Mouse (Mus musculus): Measurements from ENCODE around the gene Tdrd6. TPM values are rescaled to one million over a fixed set of nuclear protein-coding genes. Genes with fewer than 3 reads are reported as not detected.

Gene Tdrd6
- polyA plus RNA-seq, 1 experiment from 2014 or later, result 0.04 TPM

DNA sequence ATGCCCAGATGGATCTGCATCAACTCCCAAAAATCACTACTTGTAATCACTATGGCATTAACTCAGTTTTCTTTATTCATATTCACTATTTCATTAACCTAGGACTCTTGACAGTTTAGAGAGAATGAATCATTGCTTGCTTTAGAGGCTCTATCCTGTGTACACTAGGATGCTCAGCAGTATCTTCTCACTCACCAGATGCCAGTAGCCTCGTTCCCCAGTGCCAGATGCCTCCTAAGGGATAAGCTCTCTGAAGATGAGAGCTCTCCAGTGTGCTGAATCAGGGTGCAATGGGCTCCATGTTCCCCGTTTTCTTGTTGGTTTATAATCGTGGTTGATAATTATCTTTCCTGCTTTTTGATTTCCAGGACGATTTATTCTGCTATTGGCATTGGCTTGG is 31.4 kb downstream of the Tdrd6 start:
- no peak for ATAC-seq (ENCODE audit: low FRiP score)
- Histone ChIP-seq H3K4me2 (no peak overlapping the region), H3K4me3 (replicated peaks) (no peak overlapping the region), H3K9ac (no peak overlapping the region), H3K36me3 (replicated peaks) (no peaks in the 10 kb centered on the region), H3K9me3 (0 out of 2 replicates have a peak, but pooled peaks cover 6% of the 10 kb centered on the region), H3K4me1 (no peaks in the 10 kb centered on the region), H3K27me3 (no peaks in the 10 kb centered on the region), H3K27ac (no peak overlapping the region)
- WGBS, result 66% methylated on average over 4 of the region's 4 CpGs

DNA sequence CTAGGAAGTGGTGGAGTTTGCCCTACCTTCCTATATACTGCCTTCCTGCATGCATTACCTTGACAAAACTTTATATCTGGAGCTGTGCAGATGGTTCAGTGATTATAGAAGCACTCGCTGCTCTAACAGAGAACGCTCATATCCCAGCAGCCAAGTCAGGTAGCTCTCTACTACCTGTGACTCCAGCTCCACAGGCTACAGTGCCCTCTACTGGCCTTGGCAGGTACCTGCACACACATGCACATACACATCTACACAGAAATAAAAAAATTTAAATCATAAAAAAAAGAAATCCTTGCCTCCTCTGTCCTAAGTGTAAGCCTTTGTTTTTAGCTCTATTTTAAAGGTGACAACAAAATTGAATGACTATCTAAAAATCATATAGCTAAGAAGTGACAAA is 32.4 kb downstream of the Tdrd6 start:
- ATAC-seq (ENCODE audit: low FRiP score), result no peak
- no peak overlapping the region for H3K4me2 ChIP-seq
- no peaks in the 10 kb centered on the region for H3K36me3 ChIP-seq (replicated peaks)
- H3K4me1 ChIP-seq, result no peaks in the 10 kb centered on the region
- 0 out of 2 replicates have a peak, but pooled peaks cover 6% of the 10 kb centered on the region for H3K9me3 ChIP-seq
- no peak overlapping the region for H3K27ac ChIP-seq
- no peak overlapping the region for H3K4me3 ChIP-seq (replicated peaks)
- no peaks in the 10 kb centered on the region for H3K27me3 ChIP-seq
- H3K9ac ChIP-seq, result no peak overlapping the region
- 96% methylated on average over 2 of the region's 2 CpGs for WGBS

DNA sequence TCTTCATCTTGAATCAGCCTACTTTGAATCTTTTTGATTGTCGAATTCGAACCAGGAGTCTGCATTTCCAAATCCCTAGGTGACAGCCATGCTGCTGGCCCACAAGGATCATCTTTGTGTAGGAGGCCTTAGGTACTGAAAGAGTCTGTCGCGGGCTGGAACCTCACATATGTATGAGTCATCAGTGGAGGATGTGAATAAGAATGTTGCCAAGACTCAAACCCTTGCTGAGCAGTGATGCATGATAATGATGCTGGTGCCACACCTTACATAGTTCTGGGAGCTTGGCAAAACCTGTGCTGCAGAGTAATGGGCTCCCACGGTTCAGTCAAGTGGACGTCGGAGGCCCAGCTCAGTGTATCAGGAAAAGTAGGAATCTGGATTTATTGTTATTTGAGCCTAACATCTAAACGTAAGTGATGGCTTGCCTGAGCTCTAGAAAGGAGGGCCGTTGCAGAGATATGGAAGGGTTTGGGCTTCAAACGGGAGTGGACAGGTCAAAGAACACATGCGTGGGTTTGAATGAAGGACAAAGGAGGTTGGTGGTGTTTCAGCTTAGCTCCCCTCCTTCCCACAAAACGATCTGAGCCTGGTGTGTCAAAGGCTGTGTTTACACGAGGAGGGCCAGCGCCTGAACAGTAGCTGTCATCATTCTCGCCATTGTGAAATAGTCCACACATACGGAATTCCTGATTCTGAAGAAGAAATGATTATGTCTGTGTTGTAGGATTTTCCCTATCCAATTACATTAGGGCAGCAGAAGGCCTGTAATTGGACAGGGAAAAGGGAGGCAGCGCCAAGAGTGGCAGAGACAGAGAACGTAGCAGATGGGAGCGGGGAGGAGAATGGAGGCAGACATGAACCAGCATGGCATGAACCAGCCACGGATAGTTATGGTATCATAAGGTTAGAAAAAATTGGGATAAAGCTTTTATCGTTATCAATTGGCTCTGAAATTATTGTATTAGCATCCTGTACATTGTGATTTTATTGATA is 37.5 kb downstream of the Tdrd6 start:
- no peaks in the 10 kb centered on the region for H3K36me3 ChIP-seq (replicated peaks)
- no peaks in the 10 kb centered on the region for H3K4me1 ChIP-seq
- no peaks in the 10 kb centered on the region for H3K27me3 ChIP-seq
- H3K9ac ChIP-seq, result no peak overlapping the region
- 0 out of 2 replicates have a peak, but pooled peaks cover 4% of the 10 kb centered on the region for H3K9me3 ChIP-seq
- H3K27ac ChIP-seq, result no peak overlapping the region
- no peak overlapping the region for H3K4me3 ChIP-seq (replicated peaks)
- no peak overlapping the region for H3K4me2 ChIP-seq
- 89% methylated on average over 21 of the region's 21 CpGs for WGBS
- ATAC-seq (ENCODE audit: low FRiP score), result no peak

DNA sequence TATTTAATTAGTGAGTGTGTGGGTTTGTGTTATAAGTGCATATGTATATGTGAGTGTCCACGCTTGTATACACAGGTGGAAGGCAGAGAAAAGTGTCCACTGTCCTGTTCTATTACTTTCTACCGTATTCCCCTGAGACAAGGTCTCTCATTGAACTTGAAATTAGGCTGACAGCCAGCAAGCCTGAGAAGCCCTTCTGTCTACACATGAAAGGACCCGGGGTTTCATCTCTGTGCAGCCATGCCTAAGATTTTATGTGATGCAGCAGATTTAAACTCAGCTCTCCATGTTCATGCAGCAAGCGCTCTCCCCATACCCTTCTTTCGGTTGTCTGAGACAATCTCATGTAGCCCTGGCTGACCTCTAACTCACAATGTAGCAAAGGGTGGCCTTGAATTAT is 39.6 kb downstream of the Tdrd6 start:
- Histone ChIP-seq H3K4me2 (no peak overlapping the region), H3K4me3 (replicated peaks) (no peak overlapping the region), H3K36me3 (replicated peaks) (no peaks in the 10 kb centered on the region), H3K27me3 (no peaks in the 10 kb centered on the region), H3K9me3 (no peaks in the 10 kb centered on the region), H3K9ac (no peak overlapping the region), H3K4me1 (no peaks in the 10 kb centered on the region), H3K27ac (no peak overlapping the region)
- 84% methylated on average over 5 of the region's 5 CpGs for WGBS
- ATAC-seq (ENCODE audit: low FRiP score), result no peak

DNA sequence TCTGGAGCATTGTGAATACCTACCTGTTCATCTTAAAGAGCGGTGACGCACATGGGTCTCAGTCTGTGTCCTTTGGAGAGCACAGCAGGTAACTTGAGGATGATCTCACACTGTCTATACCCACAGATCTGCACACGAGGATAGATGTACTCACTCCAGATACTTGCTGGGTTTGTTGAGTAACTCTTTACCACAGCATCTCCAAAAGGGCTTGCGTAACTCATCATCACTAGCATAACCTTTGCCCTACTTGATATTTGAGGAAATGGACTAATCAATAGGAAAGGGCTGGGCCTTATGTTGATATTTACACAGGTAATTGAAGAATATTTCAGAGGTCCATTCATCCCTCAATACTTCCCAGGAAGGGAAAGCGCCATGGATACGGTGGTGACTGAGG is 40.3 kb downstream of the Tdrd6 start:
- WGBS, result 92% methylated on average over 6 of the region's 6 CpGs

DNA sequence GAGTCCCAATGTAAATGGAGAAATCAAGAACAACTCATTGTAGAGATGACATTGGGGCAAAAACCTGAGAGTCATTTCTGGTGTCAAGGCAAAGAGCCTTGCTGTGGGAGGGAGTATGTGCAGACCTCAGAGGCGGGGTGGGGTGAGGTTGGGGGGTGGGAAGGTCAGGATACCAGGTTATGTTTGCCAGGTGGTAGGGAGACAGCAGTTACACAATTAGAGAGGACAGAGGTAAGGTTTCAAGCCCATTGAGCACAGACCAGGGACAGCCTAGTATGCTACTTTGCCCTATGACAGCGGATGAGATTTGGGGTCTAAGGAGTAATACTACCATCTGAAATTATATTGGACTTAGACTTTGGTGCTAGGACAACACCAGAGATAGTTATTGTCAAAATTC is 42.8 kb downstream of the Tdrd6 start:
- 82% methylated on average over 2 of the region's 2 CpGs for WGBS

More for the DNA sequence above, 40.3 kb downstream of the Tdrd6 start:
- no peak overlapping the region for H3K4me2 ChIP-seq
- no peak for ATAC-seq (ENCODE audit: low FRiP score)
- no peaks in the 10 kb centered on the region for H3K36me3 ChIP-seq (replicated peaks)
- no peak overlapping the region for H3K27ac ChIP-seq
- no peak overlapping the region for H3K9ac ChIP-seq
- no peaks in the 10 kb centered on the region for H3K9me3 ChIP-seq
- H3K4me1 ChIP-seq, result no peaks in the 10 kb centered on the region
- H3K4me3 ChIP-seq (replicated peaks), result no peak overlapping the region
- H3K27me3 ChIP-seq, result no peaks in the 10 kb centered on the region

DNA sequence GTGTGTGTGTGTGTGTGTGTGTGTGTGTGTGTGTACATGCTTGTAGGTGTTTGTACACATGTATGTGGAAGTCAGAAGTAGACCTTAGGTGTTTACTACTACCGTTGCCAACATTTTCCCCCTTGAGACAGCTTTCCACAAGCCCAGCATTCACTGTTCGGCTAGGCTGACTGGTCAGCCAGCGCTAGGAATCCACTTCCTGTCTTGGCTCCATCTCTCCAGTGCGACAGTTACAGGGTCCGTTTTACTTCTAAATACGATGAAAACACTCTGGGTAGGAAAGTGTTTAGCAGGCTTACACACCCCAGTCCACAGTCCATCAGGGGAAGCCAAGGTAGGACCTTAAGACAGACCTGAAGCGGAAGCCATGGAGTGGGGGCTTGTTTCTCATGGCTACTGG is 45.3 kb downstream of the Tdrd6 start:
- Histone ChIP-seq H3K4me2 (no peak overlapping the region), H3K27ac (no peak overlapping the region), H3K9me3 (no peaks in the 10 kb centered on the region), H3K4me3 (replicated peaks) (no peak overlapping the region), H3K9ac (no peak overlapping the region), H3K4me1 (peaks cover 12% of the 10 kb centered on the region), H3K27me3 (no peaks in the 10 kb centered on the region), H3K36me3 (replicated peaks) (no peaks in the 10 kb centered on the region)
- no peak for ATAC-seq (ENCODE audit: low FRiP score)
- WGBS, result 92% methylated on average over 7 of the region's 7 CpGs

More for the DNA sequence above, 42.8 kb downstream of the Tdrd6 start:
- Histone ChIP-seq H3K4me2 (no peak overlapping the region), H3K9ac (no peak overlapping the region), H3K27me3 (no peaks in the 10 kb centered on the region), H3K4me3 (replicated peaks) (no peak overlapping the region), H3K36me3 (replicated peaks) (no peaks in the 10 kb centered on the region), H3K27ac (no peak overlapping the region), H3K9me3 (no peaks in the 10 kb centered on the region), H3K4me1 (no peaks in the 10 kb centered on the region)
- no peak for ATAC-seq (ENCODE audit: low FRiP score)

DNA sequence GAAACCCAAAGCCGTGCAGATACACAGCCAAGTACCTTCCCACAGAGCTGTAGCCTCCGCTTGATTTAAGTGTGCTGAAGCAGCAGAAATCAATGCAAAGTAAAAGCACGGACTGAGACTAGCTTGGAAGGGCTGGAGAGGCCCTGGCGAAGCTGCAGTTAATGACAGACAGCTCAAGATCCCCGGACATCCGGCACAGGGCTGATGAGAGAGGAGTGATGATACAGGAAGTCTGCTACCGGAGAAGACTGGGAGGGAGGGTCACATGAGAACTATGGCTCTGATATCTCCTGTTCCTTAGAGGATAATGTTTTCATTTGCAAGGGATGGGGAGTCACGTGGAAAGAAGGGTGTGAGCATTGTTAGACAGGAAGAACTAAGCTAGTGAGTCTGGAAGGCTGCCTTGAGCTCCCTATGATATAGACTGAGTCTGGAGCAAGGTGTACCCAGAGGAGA is 49.1 kb downstream of the Tdrd6 start:
- no peak overlapping the region for H3K9ac ChIP-seq
- H3K4me1 ChIP-seq, result peaks cover 12% of the 10 kb centered on the region
- H3K4me2 ChIP-seq, result no peak overlapping the region
- H3K27ac ChIP-seq, result 0 out of 2 replicates have a peak overlapping the region, but pooled peaks have one; percentile 31
- H3K4me3 ChIP-seq (replicated peaks), result no peak overlapping the region
- no peaks in the 10 kb centered on the region for H3K36me3 ChIP-seq (replicated peaks)
- H3K9me3 ChIP-seq, result no peaks in the 10 kb centered on the region
- 32% methylated on average over 8 of the region's 8 CpGs for WGBS
- ATAC-seq (ENCODE audit: low FRiP score), result peak; percentile 63
- no peaks in the 10 kb centered on the region for H3K27me3 ChIP-seq

DNA sequence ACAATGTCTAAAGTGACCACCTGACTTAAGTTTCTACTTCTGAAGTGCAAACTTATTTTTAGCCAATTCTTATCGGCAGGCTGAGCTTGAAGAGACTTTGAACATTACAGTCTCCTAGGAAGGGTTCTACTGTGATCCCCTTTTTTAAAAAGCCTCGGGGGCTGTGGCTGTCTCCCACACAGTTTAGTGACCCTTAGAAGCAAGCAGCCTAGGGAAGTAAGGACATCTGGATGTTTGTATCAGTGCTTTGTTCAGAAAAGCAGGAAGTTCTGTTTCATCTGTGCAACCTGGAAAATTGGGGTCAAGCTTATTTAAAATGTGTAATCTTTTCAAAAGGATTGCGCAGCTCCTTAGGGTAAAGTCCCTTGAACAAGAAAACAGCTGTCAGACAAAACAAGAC is 49.6 kb downstream of the Tdrd6 start:
- H3K9me3 ChIP-seq, result no peaks in the 10 kb centered on the region
- ATAC-seq (ENCODE audit: low FRiP score), result no peak
- no peak overlapping the region for H3K4me3 ChIP-seq (replicated peaks)
- H3K9ac ChIP-seq, result no peak overlapping the region
- no peaks in the 10 kb centered on the region for H3K36me3 ChIP-seq (replicated peaks)
- no peak overlapping the region for H3K27ac ChIP-seq
- WGBS, result 34% methylated on average over 3 of the region's 3 CpGs
- no peaks in the 10 kb centered on the region for H3K27me3 ChIP-seq
- H3K4me2 ChIP-seq, result no peak overlapping the region
- H3K4me1 ChIP-seq, result peaks cover 12% of the 10 kb centered on the region

DNA sequence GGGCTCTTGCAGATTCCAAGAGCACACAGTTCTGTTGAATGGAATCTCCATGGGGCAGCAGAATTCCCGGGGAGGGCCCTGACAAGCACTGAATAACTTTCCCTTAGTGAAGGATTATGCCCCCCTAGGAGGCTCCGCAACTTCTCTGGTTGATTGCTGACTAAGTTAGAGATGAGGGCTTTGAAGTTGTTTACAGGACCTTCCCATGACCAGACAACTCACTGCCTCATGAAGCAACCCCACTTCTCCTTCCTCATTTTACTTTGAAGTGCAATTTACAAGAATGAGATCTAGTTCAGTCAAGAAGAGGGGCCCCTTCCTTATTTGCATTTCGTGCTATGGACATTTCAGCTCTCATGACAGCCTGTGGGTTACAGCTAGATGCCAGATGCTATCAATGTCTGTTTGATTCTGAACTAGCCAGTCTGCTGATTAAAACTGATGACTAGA is 56.5 kb downstream of the Tdrd6 start:
- Histone ChIP-seq H3K36me3 (replicated peaks) (no peaks in the 10 kb centered on the region), H3K9ac (no peak overlapping the region), H3K27ac (no peak overlapping the region), H3K4me3 (replicated peaks) (no peak overlapping the region), H3K9me3 (no peaks in the 10 kb centered on the region), H3K4me1 (peaks cover 9% of the 10 kb centered on the region; the same call in 1 of the 2 replicates), H3K4me2 (no peak overlapping the region), H3K27me3 (0 out of 2 replicates have a peak, but pooled peaks cover 5% of the 10 kb centered on the region)
- ATAC-seq (ENCODE audit: low FRiP score), result no peak
- 25% methylated on average over 3 of the region's 3 CpGs for WGBS

DNA sequence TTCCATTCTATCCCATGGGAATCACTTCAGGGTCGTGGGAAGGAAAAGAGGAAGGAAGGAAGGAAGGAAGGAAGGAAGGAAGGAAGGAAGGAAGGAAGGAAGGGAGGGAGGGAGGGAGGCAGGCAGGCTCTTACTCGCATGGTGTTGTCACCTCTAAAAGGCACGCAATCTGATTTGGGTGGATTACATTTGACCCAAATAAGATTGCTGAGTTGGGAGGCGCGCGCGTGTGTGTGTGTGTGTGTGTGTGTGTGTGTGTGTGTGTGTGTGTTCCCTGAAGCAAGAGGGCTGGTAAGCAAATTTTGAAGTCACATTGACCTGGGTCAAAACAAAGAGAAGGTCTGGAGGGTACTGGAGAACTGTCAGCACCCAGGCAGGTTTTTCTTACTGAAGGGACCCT is 60.8 kb downstream of the Tdrd6 start:
- Histone ChIP-seq H3K9ac (no peak overlapping the region), H3K27me3 (0 out of 2 replicates have a peak, but pooled peaks cover 5% of the 10 kb centered on the region), H3K27ac (no peak overlapping the region), H3K4me1 (peaks cover 19% of the 10 kb centered on the region; the same call in 1 of the 2 replicates), H3K4me2 (no peak overlapping the region), H3K36me3 (replicated peaks) (no peaks in the 10 kb centered on the region), H3K4me3 (replicated peaks) (no peak overlapping the region), H3K9me3 (no peaks in the 10 kb centered on the region)
- no peak for ATAC-seq (ENCODE audit: low FRiP score)
- WGBS, result 56% methylated on average over 7 of the region's 7 CpGs

DNA sequence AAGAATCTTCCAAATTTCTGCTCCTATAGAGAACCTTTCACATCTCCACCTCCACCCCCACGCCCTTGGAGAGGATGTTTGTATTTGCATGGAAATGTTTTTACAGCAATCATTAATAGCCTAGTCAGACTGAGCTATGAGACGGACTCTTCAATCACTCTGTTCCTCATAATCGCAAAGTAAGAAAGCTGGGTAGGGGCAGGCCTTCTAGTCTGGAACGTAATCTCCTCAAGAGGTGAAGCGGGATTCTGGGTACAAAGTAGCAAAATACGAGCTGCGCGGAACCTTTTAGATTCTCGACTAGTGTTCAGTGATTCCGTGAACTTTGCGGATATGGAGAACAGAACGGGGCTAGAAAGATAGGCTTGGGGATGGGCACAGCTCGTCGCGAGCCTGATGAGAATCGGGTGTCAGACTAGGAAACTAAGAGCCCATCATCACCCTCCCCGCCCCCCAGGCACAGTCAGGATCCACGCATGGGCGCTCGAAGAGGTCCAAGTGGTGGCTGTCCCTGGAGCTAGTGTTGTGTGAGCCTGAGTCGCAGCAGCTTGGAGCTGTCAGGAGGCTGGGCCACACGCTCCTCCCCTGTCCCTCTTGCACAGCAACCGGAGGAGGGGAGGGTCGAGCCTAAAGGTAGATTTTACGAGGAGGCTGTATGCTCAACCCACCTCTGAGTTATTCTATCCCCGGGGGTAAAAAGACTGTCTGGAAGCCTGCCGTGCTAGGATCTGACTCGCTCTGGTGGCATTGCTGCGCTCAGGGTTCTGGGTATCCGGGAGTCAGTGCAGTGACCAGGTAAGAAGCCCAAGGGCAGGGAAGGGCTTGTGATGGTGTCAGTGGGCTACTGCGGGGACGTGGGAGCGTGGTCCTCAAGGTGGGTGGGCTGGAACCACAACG is 61.9 kb downstream of the Tdrd6 start, which contains the start of gene Pla2g7:
Gene Pla2g7 (plus strand): TSS at position 107 of the 897 bp plus-strand sequence.
- H3K4me2 ChIP-seq, result peak within 1 kb of the TSS; percentile 85
- H3K27ac ChIP-seq, result no peak within 1 kb of the TSS
- under 1% methylated on average over 34 of the region's 34 CpGs for WGBS
- H3K4me1 ChIP-seq, result peaks cover 12% of the 10 kb centered on the region; the same call in 1 of the 2 replicates
- H3K36me3 ChIP-seq (replicated peaks), result no peaks in the 10 kb centered on the region
- H3K9me3 ChIP-seq, result no peaks in the 10 kb centered on the region
- peak within 1 kb of the TSS; percentile 59 for H3K9ac ChIP-seq
- peak; percentile 87 for ATAC-seq (ENCODE audit: low FRiP score)
- peak within 1 kb of the TSS; percentile 44 for H3K4me3 ChIP-seq (replicated peaks)
- H3K27me3 ChIP-seq, result 0 out of 2 replicates have a peak, but pooled peaks cover 5% of the 10 kb centered on the region

Measured in forebrain, embryonic 12.5 days (tissue).